Mouse (Mus musculus) T-helper 2 cell (primary cell): ENCODE results near the gene Ddx39.

ENCODE experiments used
- in situ Hi-C: fragments of 300-600 bp; cut with MboI, MseI; formaldehyde crosslinking; loops from one replicate; pipeline ENCODE4 v1.15.1; 2025; ENCODE audit warnings: high pct_unique_total_duplicates

Ddx39 gene

GRCm38 (mm10) chr8:83737346-83737745 lies 22.4 kb downstream of the Ddx39 start:
- in situ Hi-C loops: no loop called here

- in situ Hi-C loops: no loop called here
Measured at GRCm38 (mm10) chr8:83737852-83738562, 23.0 kb downstream of the Ddx39 start.

- in situ Hi-C loops: no loop called here
Measured at GRCm38 (mm10) chr8:83738949-83739710, 24.2 kb downstream of the Ddx39 start.

- in situ Hi-C loops: no loop called here
Measured at GRCm38 (mm10) chr8:83739711-83740468, 24.9 kb downstream of the Ddx39 start.

GRCm38 (mm10) chr8:83740586-83740975 lies 25.6 kb downstream of the Ddx39 start:
- in situ Hi-C loops: no loop called here

- in situ Hi-C loops: no loop called here
Measured at GRCm38 (mm10) chr8:83740976-83741741, 26.2 kb downstream of the Ddx39 start, which contains the start of gene Adgre5. Gene Adgre5 (minus strand): TSS chr8:83741326.

DNA sequence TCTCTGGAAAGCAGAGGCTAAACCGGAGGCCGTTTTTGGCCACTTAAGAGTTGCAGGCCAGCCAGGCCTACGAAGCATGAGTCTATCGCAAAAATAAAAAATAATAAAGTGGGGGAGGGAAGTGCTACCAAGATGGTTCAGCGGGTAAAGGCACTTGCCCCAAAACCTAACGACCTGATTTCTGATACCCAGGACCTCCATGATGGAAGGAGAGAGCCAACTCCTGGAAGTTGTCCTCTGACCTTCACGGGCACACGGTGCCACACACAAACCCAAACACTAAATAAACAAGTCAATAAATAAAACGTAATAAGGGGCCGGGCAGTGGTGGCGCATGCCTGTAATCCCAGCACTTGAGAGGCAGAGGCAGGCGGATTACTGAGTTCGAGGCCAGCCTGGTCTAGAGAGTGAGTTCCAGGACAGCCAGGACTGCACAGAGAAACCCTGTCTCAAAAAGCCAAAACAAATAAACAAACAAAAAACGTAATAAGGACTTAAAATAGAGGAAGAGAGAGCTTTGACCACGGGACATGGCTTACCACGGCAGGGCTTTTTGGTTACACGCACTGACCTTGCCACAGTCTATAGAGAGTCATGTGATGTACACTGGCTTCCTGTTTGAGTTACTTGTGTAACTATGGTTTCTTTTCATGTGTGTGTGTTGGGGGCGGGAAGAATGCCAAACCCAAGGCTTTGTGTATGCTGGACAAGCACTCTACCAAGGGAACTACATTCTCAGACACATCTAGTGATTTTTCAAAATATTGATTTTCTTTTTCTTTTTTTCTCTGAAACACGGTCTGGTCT lies 27.1 kb downstream of the Ddx39 start:
- in situ Hi-C loops: no loop called here

- in situ Hi-C loops: no loop called here
Measured at GRCm38 (mm10) chr8:83742968-83743367, 28.0 kb downstream of the Ddx39 start.

DNA sequence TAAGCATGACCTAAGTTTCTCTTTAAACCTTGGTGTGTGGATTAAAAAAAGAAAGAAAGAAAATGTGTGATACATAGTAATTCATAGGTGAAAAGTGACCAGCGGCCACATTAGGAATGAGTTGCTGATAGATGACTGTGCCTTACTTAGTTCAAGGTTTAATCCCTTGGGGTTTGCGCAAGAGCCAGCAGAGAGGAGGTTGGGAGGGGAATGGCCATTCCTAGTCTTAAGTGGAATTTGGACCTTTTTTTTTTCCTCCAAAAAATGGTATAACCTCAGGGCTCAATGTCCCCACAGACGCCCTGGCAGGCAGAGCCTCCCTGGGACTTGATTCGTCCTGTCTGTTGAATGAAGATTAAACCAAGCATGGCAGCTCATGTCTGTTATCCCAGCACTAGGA lies 29.1 kb downstream of the Ddx39 start:
- in situ Hi-C loops: no loop called here

DNA sequence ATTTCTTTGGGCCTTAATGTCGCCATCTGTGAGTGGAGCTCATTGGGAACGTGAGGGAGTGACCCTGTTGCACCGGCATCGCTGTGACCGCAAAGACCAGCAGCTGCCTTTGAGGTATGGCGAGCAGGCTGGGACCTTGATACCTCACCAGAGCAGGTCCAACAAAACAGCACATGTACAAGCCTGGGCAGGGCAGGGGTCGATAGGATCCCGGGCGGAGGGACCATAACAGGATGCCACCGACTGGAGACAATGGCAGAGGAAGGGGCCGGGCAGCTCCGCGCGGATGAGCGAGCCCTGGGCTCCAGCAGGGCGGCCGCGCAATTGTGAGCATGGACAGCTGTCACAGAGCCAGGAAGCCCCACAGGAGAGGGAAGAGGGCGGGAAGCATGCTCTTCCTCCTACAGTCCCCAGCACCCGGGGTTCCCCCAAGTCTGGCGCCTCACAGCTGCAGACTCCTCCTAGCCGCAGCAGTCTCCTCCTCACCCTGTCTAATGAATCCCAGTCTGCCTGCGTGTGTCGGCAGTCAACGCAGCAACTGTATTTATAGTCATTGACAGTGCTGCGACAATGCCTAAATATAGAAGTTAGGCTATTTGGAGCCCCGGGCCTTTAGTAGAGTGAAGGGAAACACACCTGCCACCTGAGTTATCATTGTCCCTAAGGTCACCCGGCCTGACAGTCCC lies 32.8 kb downstream of the Ddx39 start:
- in situ Hi-C loops: no loop called here

- in situ Hi-C loops: no loop called here
Measured at GRCm38 (mm10) chr8:83748708-83749107, 33.7 kb downstream of the Ddx39 start.

- in situ Hi-C loops: no loop called here
Measured at GRCm38 (mm10) chr8:83749265-83749664, 34.3 kb downstream of the Ddx39 start.

- in situ Hi-C loops: no loop called here
Measured at GRCm38 (mm10) chr8:83754149-83754548, 39.2 kb downstream of the Ddx39 start.

GRCm38 (mm10) chr8:83756273-83756672 lies 41.3 kb downstream of the Ddx39 start:
- in situ Hi-C loops: no loop called here

GRCm38 (mm10) chr8:83757084-83757607 lies 42.2 kb downstream of the Ddx39 start:
- in situ Hi-C loops: no loop called here

GRCm38 (mm10) chr8:83758298-83758697 lies 43.3 kb downstream of the Ddx39 start:
- in situ Hi-C loops: no loop called here

DNA sequence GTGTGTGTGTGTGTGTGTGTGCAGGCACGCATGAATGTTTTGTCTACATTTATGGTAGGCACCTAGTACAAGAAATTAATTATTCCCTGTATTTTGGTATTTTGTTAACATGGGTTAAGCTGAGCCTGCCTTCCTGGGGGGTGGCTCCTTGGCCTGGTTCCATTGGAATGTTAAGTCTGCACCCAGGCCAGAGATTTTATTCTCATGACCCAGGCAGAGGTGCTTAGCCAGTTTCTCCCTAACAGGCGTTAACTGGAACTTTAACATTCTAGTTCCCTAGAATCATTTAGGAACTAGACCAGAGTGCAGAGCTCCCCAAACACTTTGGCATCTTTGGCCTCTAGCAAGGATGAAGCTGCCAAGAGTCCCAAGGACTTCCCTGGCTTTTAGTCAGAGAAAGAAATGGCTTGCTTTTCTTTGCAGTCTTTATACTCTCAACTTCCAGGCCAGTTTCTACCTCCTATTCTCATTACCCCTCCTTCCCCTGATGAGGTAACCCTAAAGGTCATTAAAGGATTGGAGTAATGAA lies 44.3 kb downstream of the Ddx39 start:
- in situ Hi-C loops: no loop called here

DNA sequence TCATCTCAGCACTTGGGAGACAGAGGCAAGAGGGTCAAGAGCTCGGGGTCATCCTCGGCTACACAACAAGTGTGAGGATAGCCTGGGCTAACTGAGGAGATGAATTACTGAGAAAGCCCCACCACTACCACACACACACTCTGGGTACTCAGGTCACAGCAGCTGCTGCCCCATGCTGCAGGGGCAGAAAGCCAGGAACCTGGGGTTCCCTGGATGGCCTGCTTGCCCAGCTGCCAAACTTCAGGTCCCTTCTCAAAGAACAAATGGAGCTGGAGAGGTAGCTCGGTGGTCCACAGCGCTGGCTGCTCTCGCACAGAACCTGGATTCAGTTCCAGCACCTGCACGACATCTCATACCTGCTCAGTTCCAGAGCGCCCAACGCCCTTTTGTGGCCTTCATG lies 49.1 kb downstream of the Ddx39 start:
- in situ Hi-C loops: no loop called here

- in situ Hi-C loops: no loop called here
Measured at GRCm38 (mm10) chr8:83764717-83765116, 49.7 kb downstream of the Ddx39 start.

- in situ Hi-C loops: no loop called here
Measured at GRCm38 (mm10) chr8:83765663-83766062, 50.7 kb downstream of the Ddx39 start.
